Mouse (Mus musculus): ENCODE results near the gene Olfr1175-ps.

Olfr1175-ps gene

GRCm38 (mm10) chr2:88327115-88327514 lies at the start of gene Olfr1175-ps:
Gene Olfr1175-ps (minus strand): TSS chr2:88327215.
- no peak for DNase-seq (ENCODE audit: low read depth)

- peak; percentile 4 for DNase-seq (ENCODE audit: low read depth)
These were observed 29.3 kb upstream of the Olfr1175-ps start for GRCm38 (mm10) chr2:88356304-88356703.

- no peak for DNase-seq (ENCODE audit: low read depth)
These were observed 19.4 kb upstream of the Olfr1175-ps start, which contains the start of gene Olfr1177-ps for GRCm38 (mm10) chr2:88346392-88346791. Gene Olfr1177-ps (minus strand): TSS chr2:88346492.

DNA sequence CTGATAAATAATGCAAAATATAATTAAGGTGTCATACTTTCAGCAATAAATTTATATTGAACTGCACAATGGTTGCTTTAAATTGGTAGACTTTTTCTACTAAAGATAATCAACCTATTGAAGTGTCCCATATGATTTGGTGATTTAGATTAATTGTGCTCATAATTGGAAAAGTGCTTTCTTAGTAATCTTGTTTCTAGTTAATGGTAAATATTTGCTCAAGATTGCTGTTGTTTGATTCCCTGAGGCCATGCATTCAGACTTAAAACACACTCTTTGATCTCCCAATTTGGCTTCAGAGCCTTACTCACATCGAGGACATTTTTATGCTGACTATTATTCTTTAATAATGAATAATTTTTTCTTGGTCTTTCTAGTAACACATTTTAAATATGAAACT lies 9.4 kb upstream of the Olfr1175-ps start, which contains the start of gene Olfr1176:
Olfr1176 (plus strand) TSS at position 301 of the 400 bp plus-strand sequence.
- DNase-seq (ENCODE audit: low read depth), result no peak

- no peak for DNase-seq (ENCODE audit: low read depth)
These were observed 12.0 kb downstream of the Olfr1175-ps start, which contains the start of gene Olfr1174-ps for GRCm38 (mm10) chr2:88315035-88315434. Gene Olfr1174-ps (minus strand): TSS chr2:88315135.

DNA sequence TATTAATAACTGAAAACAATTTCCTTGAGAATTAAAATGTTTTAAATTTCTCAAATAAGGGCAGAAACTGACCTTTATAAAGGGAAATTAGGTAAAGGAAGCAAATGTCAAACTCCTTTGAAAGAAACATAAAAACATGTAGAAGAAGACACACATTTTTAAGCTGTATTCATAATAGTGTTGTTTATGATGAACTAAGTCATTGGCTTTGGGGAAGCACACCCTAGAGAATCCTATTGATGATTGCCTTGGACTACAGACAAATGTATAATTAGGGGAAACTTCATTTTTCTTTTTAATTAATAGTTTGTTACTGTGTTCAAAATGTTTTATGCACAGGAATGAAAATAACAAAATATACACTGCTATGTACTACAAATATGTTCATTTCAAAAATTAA lies 47.2 kb downstream of the Olfr1175-ps start, which contains the start of gene Olfr1173:
Olfr1173 (minus strand) TSS at position 101 of the 400 bp plus-strand sequence.
- DNase-seq (ENCODE audit: low read depth), result no peak
